Mouse (Mus musculus): ENCODE results near the gene Mfsd5.

DNA sequence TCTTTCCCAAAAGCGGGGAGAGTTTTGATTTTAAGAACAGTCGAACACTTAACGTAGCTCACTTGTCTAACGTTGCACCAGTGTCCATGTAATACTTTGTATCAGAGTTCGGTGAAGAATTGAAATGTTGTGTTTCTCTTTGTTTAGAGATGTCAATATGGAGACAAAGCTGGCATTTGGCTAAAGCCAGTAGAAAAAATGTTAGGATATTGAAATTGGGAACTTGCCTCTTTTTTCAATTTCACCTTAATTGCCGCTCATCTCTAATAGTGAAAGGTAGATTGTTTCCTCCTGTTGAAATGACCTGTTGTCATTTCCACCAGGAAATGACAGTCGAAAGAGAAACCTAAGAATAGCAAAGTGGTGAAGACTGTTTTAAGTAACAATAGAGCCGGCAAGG is 47.6 kb downstream of the Mfsd5 start:
- no peak for TF ChIP-seq CTCF (IDR thresholded peaks at IDR 0.05; ENCODE audit: low read depth)
- no peak for TF ChIP-seq EP300 (IDR thresholded peaks at IDR 0.05; ENCODE audit: low read depth)

Measured in liver, postnatal 0 days (tissue).